Mouse (Mus musculus) erythroblast, embryonic 14.5 days (primary cell): ENCODE data around the gene Trpm3. TPM values are rescaled to one million over a fixed set of nuclear protein-coding genes. Genes with fewer than 3 reads are reported as not detected.

Source experiments
- H3K27me3 ChIP-seq: 2 replicates; pipeline ENCODE4 v1.6.1; 2012; ENCODE audit warnings: inconsistent platforms; ENCODE audit not compliant: control insufficient read depth
- H3K36me3 ChIP-seq: 2 replicates; pipeline ENCODE4 v1.6.1; 2012; ENCODE audit warnings: mild to moderate bottlenecking, inconsistent platforms; ENCODE audit not compliant: control insufficient read depth
- H3K4me1 ChIP-seq: 2 replicates; pipeline ENCODE4 v1.6.1; 2012; ENCODE audit warnings: inconsistent platforms; ENCODE audit not compliant: control insufficient read depth
- H3K4me3 ChIP-seq: replicated peaks from 2 replicates; pipeline ENCODE3; 2012; ENCODE audit warnings: moderate library complexity, mild to moderate bottlenecking, inconsistent platforms
- H3K9me3 ChIP-seq: 2 replicates; pipeline ENCODE4 v1.6.1; 2012; ENCODE audit warnings: low read length, inconsistent platforms, mixed read lengths; ENCODE audit not compliant: control insufficient read depth
- GATA1 ChIP-seq: IDR thresholded peaks from 2 replicates; pipeline ENCODE4 v1.6.1; 2012; ENCODE audit warnings: low read length, inconsistent platforms, mixed read lengths
- TAL1 ChIP-seq: IDR thresholded peaks from 3 replicates; pipeline ENCODE4 v1.6.1; 2012; ENCODE audit warnings: low read length, inconsistent platforms, mixed read lengths
- polyA plus RNA-seq: library from polyadenylated mRNA; stranded (reverse); fragments of >175 nt; gene quantifications from 2 replicates; pipeline ENCODE4 v1.2.3, GENCODE M21; 2012

Gene Trpm3
- polyA plus RNA-seq, 1 experiment: 0.02 TPM

DNA sequence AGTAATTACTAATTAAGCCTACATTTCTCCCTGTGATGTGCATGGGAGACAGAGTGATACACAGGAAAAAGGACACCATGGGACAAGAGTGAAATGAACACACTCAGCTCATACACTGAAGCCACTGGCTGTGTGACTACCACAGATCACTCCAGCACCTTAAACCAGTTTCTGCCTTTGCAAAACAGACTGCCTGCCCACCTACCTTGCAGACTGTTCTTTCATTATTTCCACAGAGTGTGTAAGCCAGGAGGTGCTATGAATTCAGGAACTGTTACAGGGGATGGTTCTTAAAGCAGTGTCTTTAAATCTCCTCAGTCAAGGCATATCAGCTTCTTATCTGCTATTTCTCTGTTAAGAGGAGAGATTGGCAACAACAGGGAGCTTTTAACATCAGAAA lies 642.7 kb downstream of the Trpm3 start:
- TF ChIP-seq TAL1: no peak
- TF ChIP-seq GATA1: no peak
- H3K4me1 ChIP-seq: no peaks in the 10 kb centered on the region
- no peaks in the 10 kb centered on the region for H3K36me3 ChIP-seq
- no peak overlapping the region for H3K4me3 ChIP-seq
- no peaks in the 10 kb centered on the region for H3K9me3 ChIP-seq
- no peaks in the 10 kb centered on the region for H3K27me3 ChIP-seq

DNA sequence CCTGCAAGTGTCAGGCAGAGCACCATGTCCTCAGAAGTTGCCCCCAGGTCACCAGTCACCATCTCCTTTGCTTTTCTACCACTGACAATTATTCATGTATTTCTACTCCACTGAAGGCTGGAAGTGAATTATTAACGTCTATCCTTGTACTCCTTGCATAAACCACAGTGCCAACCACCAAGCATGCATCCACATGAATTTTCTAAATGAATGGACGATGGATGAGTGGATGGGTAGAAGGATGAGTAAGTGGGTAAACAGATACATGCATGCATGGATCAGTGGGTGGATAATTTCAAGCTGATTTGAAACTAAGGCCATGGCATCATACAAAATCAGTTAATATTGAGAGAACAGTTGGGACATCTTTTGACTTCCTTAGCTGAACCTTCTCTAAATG lies 644.9 kb downstream of the Trpm3 start:
- no peaks in the 10 kb centered on the region for H3K4me1 ChIP-seq
- no peaks in the 10 kb centered on the region for H3K9me3 ChIP-seq
- H3K36me3 ChIP-seq: no peaks in the 10 kb centered on the region
- TF ChIP-seq GATA1: no peak
- no peak for TF ChIP-seq TAL1
- no peak overlapping the region for H3K4me3 ChIP-seq
- H3K27me3 ChIP-seq: no peaks in the 10 kb centered on the region

DNA sequence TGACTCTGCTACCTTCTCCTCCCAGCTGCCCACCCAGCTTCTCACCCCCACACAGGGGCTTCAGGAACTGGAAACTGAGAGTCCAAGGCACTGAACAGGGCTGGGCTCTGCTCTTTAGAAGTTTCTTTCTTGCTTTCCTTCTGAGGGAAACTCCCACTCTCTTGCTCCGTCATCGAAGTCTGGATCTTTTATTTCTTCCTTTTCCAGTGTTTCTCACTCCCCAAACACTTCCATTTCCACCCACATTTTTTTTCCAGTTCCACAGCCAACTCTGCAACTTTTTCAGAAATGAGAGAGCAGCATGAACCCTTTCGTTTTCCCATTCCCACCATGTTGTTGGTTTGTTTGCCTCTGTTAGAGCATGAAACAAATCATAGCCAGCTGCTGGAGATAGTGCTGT lies 650.9 kb downstream of the Trpm3 start:
- no peak overlapping the region for H3K4me3 ChIP-seq
- no peaks in the 10 kb centered on the region for H3K36me3 ChIP-seq
- TF ChIP-seq TAL1: no peak
- no peak for TF ChIP-seq GATA1
- no peaks in the 10 kb centered on the region for H3K4me1 ChIP-seq
- H3K9me3 ChIP-seq: no peaks in the 10 kb centered on the region; the same call in 1 of the 2 replicates
- H3K27me3 ChIP-seq: no peaks in the 10 kb centered on the region

DNA sequence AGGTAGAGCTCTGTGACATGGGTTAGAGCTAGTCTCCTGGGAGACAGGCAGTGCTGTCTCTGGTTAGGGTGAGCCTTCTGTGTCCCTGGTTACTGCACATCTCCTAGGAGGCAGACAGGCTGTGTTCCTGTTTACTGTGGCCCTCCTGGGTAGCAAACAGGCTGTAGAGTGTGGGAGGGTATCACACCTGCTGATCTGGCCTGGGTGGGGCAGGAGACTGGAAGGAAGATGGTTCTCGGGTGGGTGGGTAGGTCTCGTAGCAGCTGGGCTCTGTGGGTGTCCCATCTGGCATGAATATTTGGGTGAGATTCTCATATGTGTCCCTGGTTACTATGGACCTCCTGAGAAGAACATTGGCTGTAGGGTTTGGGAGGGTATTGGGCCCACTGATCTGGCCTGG lies 658.1 kb downstream of the Trpm3 start:
- no peaks in the 10 kb centered on the region for H3K27me3 ChIP-seq
- peaks cover 3% of the 10 kb centered on the region; the same call in 1 of the 2 replicates for H3K9me3 ChIP-seq
- H3K4me3 ChIP-seq: no peak overlapping the region
- H3K36me3 ChIP-seq: no peaks in the 10 kb centered on the region
- H3K4me1 ChIP-seq: no peaks in the 10 kb centered on the region
- no peak for TF ChIP-seq TAL1
- no peak for TF ChIP-seq GATA1

DNA sequence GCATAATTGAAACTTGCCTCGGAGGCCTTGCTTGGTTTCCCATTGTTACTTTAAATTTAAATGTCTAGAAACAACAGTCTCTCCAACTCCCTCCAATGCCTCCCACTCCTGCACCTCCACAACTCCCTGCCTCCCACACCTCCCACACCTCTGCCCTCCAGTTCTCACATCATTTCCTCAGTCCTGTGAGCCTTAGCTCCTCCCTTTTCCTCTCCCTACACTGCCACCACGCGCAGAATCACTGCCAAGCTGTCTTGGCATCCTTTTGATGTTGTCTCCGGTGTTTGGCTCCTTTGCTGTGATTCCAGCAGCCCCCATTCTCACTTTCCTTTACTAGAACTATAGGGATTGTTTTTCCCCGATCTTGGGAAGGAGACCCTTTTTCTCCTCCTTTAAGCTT lies 661.6 kb downstream of the Trpm3 start:
- H3K27me3 ChIP-seq: no peaks in the 10 kb centered on the region
- TF ChIP-seq GATA1: no peak
- no peak for TF ChIP-seq TAL1

DNA sequence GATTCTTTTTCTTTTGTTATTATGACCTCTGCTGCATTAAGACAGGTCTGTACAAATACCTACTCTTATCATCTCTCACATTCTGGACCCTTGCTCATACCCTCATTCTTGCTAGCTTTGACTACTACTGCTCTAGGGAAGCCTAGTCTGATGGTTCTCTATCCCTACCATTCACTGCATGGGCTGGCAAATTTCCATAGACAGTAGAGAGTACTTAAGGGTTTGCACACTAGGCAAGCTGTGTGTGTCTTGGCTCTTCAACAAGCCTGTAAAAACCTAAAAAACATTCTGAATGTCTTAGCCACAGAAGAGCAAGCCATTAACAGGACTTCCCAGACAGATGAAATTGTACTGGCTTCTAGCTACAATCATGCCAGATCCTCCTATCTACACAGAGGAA lies 664.5 kb downstream of the Trpm3 start:
- Histone ChIP-seq H3K4me1 (no peaks in the 10 kb centered on the region), H3K27me3 (no peaks in the 10 kb centered on the region), H3K4me3 (no peak overlapping the region), H3K36me3 (no peaks in the 10 kb centered on the region), H3K9me3 (no peaks in the 10 kb centered on the region)
- TF ChIP-seq GATA1 (no peak), TAL1 (no peak)

More for the DNA sequence above, 661.6 kb downstream of the Trpm3 start:
- H3K4me1 ChIP-seq: no peaks in the 10 kb centered on the region
- no peaks in the 10 kb centered on the region for H3K36me3 ChIP-seq
- no peak overlapping the region for H3K4me3 ChIP-seq
- peaks cover 3% of the 10 kb centered on the region; the same call in 1 of the 2 replicates for H3K9me3 ChIP-seq

DNA sequence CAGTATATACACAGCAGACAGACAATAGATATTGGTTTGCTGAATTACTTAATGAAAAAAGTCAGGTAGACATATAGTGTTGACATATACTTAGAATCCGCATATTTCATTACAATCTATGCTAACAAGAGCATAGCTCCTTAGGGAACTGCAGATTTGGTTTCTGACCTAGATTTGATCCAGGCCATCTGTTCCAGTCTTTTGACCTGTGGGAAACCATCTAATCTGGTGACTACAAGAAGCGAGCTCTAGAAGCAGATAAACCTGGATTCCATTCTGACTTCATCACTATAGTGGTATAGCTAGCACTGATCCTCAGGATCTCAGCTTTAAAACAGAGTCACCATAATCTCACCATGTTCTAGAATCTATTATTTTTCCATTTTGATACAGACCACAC lies 665.5 kb downstream of the Trpm3 start:
- Histone ChIP-seq H3K36me3 (no peaks in the 10 kb centered on the region), H3K4me1 (no peaks in the 10 kb centered on the region), H3K4me3 (no peak overlapping the region), H3K27me3 (no peaks in the 10 kb centered on the region), H3K9me3 (no peaks in the 10 kb centered on the region)
- TF ChIP-seq TAL1: no peak
- TF ChIP-seq GATA1: no peak

DNA sequence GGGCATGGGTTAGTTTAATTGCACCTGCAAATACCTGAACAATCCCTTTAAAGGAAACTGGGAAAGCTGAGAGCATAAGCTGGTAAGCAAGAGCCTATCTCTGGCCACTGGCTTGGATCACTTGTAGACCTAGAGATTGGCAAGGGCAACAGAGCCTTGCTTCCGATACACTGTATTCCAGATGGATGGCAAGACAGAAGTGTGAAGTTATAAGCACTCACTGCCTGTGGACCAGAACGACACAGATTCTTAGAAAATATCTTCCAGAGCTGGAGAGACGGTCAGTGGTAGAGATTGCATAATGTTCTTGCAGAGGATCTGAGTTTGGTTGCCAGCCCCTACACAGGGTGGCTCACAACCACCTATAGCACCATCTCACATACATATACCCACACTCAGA lies 671.4 kb downstream of the Trpm3 start:
- Histone ChIP-seq H3K36me3 (no peaks in the 10 kb centered on the region), H3K4me3 (no peak overlapping the region), H3K4me1 (no peaks in the 10 kb centered on the region), H3K9me3 (no peaks in the 10 kb centered on the region), H3K27me3 (no peaks in the 10 kb centered on the region)
- TF ChIP-seq TAL1: no peak
- no peak for TF ChIP-seq GATA1

DNA sequence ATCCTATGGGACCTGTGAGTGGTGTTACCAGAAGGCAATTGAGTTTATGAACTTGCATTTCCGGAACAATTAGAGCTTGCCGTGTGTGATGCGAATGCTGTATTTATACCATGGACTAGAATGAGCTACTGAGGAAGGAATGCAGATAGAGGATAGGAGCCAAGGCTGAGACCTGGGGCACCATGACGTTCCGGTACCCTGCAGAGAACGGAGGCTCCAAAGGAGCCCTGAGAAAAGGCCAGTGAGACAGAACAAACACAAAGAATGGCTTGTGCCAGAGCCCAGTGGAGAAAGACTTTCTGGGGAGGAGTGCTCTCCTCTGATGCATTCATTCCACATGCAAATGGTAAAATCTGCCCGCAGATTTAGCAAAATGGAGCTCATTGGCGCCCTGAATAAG lies 682.9 kb downstream of the Trpm3 start:
- no peaks in the 10 kb centered on the region for H3K4me1 ChIP-seq
- no peak overlapping the region for H3K4me3 ChIP-seq
- no peaks in the 10 kb centered on the region for H3K36me3 ChIP-seq
- H3K9me3 ChIP-seq: peaks cover 2% of the 10 kb centered on the region; the same call in 1 of the 2 replicates
- TF ChIP-seq GATA1: no peak
- TF ChIP-seq TAL1: no peak
- no peaks in the 10 kb centered on the region for H3K27me3 ChIP-seq

DNA sequence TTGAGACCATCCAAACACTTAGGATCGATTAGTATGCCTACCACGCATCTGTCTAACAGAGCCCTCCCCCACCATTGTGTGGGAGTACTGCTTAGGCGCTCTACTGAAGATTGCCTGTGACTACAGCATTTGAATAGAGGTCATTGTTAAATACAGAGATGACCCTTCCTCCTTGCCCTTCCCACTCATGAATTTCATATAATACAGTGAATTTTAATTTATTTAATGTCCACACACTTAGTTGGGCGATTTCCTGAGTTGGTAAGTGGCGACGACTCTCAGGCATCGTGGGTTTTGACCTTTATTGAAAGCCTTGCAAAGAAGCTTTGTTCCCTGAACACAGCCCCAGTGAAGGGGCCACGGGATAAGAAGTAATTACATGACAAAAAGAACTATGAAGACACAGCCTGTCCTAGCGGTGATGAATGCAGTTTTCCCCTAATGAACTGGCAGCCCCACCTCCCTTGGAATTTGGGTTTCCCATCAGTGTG lies 684.7 kb downstream of the Trpm3 start:
- H3K27me3 ChIP-seq: no peaks in the 10 kb centered on the region
- no peak overlapping the region for H3K4me3 ChIP-seq
- no peaks in the 10 kb centered on the region for H3K4me1 ChIP-seq
- no peak for TF ChIP-seq GATA1
- no peak for TF ChIP-seq TAL1
- H3K36me3 ChIP-seq: no peaks in the 10 kb centered on the region
- H3K9me3 ChIP-seq: peaks cover 2% of the 10 kb centered on the region; the same call in 1 of the 2 replicates
